Mouse (Mus musculus) urinary bladder, adult 2 months (tissue): ENCODE measurements around the gene Cntnap2. TPM values are rescaled to one million over a fixed set of nuclear protein-coding genes. Genes with fewer than 3 reads are reported as not detected.

Source experiments
- DNase-seq: peaks from one replicate; pipeline ENCODE4 v3.0.0; 2022; ENCODE audit warnings: low spot score
- polyA plus RNA-seq: library from polyadenylated mRNA; depleted of rRNA; stranded (reverse); fragments of >200 nt; gene quantifications from 2 replicates; pipeline ENCODE4 v1.2.3, GENCODE M21; 2012

Cntnap2 gene
- polyA plus RNA-seq, 1 experiment, result 23.6 TPM

DNA sequence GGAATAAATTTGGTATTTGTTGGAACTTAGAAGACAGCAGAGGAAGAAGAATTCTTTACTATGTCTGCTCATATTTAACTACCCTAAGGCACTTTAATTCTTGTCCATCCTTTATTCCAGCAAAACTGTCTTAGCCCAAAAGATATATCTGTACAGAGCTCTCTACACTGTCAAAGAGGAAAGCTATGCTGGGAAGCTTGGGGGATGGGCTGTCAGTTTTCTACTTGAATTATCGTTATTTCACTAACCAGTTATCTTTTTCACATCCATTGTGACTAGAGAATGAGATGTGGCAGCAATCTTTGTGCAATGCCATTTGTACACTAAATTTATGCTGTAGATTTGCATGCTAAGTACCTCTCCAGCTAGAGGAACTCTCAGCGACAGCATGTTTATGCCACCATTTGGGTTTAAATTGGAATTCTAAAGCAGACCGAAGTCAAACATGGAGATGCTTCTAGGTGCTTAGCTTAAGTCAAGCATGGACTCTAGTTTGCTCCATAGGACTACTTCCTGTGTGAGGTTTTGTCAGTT, 268.9 kb downstream of the Cntnap2 start:
- no peak for DNase-seq

- no peak for DNase-seq
Measured at GRCm38 (mm10) chr6:45345396-45345795, 286.2 kb downstream of the Cntnap2 start.

DNA sequence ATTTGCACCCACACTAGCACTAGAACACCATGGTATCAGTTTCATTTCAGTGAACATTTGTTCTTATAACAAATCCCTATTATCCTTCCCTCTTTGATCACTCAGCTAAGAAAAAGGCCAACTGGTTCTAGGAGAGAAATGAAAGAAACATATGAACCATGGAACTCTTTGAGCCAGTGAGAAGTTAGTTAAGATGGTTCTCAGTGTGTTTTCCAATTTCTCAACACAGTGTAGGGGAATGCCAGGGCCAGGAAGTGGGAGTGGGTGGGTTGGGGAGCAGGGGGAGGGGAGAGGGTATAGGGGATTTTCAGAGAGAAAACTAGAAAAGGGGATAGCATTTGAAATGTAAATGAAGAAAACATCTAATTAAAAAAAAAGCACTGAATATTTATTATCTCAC, 286.8 kb downstream of the Cntnap2 start:
- no peak for DNase-seq

GRCm38 (mm10) chr6:45366442-45366841, 307.3 kb downstream of the Cntnap2 start:
- no peak for DNase-seq

- no peak for DNase-seq
Measured at GRCm38 (mm10) chr6:45381126-45381525, 322.0 kb downstream of the Cntnap2 start.

DNA sequence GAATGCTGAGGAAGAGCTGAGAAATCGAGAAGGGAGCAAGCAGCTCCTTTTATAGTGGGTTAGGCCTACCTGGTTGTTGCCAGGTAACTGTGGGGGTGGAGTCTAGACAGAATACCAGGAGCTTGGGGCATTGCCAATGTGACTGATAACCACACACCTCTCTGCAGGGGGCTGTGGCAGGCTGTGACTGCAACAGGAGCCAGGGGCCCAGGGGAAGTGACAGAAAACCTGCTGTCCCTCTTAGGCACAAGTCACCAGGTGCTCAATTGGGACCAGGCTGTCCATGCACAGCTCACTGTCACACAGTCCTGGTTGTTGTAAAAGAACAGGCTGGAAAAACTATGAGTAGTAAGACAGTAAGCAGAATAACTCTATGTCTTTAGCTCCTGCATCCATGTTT, 329.9 kb downstream of the Cntnap2 start:
- DNase-seq, result no peak

DNA sequence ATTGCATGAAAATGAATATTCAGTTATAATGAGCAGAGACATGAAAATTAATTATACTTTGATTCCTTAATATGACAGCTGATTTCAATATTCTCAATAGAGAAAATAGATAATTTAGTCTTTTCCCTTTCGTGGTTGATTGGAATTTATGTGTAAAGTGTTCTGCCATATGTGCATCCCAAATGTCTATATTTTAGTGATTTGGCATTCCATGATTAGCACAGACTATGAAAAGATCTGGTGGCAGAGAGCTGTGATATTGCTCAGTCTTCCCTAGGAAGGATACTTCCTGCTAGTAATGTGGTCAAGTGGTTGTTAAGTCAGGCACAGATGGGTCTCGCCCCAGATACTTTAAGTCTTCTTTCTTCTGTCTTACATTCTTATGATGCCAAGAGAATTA, 354.5 kb downstream of the Cntnap2 start:
- DNase-seq, result no peak

GRCm38 (mm10) chr6:45455424-45455823, 396.3 kb downstream of the Cntnap2 start:
- no peak for DNase-seq

- DNase-seq, result no peak
Measured at GRCm38 (mm10) chr6:45518221-45518620, 459.1 kb downstream of the Cntnap2 start.

GRCm38 (mm10) chr6:45536999-45537398, 477.8 kb downstream of the Cntnap2 start:
- no peak for DNase-seq

DNA sequence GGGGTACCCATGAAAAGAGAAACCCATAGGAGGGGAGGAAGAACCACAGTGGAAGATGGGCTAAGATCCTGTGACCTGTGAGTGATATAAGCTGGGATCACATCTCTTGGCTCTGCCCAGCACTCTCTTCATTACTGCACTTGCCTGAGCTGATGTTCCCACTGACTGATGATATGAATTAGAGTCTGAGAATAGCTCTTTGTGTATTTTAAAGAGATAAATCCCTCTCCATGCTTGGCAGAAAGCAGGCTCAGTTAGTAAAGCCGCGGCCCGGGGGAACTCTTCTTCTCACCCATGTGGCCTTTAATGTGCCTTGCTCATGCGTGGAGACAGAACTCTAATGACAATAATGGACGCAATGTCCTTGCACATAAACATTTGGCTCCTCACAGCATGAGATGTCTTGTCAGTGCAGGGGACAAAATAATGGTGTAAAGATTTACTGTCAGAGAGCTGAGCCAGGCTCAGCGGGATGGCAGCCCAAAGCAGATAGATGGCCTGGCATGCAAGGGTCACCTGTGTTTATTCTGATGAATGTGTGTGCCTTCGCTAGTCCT, 485.2 kb downstream of the Cntnap2 start:
- DNase-seq, result no peak

- no peak for DNase-seq
Measured at GRCm38 (mm10) chr6:45559724-45560123, 500.6 kb downstream of the Cntnap2 start.

- no peak for DNase-seq
Measured at GRCm38 (mm10) chr6:45584467-45585094, 525.4 kb downstream of the Cntnap2 start.

- no peak for DNase-seq
Measured at GRCm38 (mm10) chr6:45589084-45589483, 529.9 kb downstream of the Cntnap2 start.

DNA sequence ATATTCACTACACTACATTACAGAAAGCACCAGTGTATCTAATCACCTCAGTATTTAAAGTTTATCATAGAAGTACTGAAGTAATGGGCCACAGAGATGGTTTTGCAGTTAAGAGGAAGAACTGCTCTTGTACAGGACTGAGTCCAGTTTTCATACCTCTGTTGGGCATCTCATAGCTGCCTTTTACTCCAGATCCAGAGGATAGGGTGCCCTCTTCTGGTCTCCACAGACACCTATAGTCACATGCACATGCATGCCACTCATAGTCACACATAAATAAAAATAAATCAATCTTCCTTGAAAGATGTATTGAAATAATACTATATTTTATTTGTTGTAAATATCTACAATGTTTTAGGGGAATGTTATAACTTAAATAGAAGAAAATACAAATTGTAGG, 587.9 kb downstream of the Cntnap2 start:
- DNase-seq, result no peak

GRCm38 (mm10) chr6:45648419-45648818, 589.3 kb downstream of the Cntnap2 start:
- no peak for DNase-seq

DNA sequence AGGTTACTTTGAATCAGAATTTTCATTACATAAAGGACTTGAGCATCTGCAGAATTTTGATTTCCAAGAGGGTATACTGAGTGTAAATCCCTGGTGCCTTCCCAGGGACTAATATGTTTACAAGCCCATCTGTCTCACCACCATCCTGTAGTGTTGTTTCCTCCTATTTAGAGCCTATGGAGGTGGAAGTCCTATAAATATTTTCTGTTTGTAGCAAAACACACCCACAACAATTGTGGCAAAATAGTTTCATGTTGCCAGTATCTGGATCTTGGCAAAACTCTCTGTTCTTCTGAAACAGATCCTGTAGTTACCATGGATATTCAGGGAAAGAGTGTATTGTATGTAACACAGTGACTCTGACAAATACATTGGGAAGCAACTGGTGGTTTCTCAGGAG, 641.1 kb downstream of the Cntnap2 start:
- no peak for DNase-seq

GRCm38 (mm10) chr6:45791612-45792011, 732.5 kb downstream of the Cntnap2 start:
- no peak for DNase-seq

DNA sequence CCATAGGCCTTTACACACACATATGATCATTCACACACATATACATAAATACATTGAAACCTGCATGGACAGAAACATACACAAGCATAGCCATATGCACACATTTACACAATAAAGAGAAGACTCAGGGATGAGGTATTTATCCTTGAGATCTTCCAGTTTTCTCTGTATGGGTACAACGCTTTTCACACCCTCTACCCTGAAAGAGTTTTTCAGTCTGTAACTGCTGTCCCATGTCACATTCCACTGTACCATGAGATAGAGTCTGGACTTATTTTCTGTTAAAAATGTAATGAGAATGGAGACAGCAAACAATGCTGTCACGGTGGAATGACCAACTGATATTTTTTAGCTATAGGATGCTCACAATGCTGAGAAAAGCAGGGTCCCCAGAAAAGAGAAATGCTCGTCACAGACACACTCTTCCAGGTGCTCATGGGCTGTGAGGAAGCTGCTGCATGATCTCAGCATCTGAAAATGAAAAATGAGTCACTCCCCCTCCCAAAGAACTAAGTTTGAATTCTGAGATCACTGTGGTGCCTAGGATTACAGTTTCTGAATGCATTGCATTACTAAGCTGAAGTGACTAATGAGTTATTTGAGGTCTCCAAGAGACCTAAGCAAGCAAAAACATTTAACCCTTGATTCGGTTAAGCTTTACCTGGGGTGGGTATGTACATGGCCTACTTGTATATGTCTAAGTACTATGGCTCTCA, 782.6 kb downstream of the Cntnap2 start:
- DNase-seq, result no peak

- no peak for DNase-seq
Measured at GRCm38 (mm10) chr6:45843736-45844135, 784.6 kb downstream of the Cntnap2 start.

GRCm38 (mm10) chr6:45871409-45871992, 812.3 kb downstream of the Cntnap2 start:
- DNase-seq, result no peak

GRCm38 (mm10) chr6:45885486-45885885, 826.3 kb downstream of the Cntnap2 start:
- DNase-seq, result no peak

- no peak for DNase-seq
Measured at GRCm38 (mm10) chr6:45887901-45888300, 828.7 kb downstream of the Cntnap2 start.
